35 mouse cellular contexts compared by ENCODE assay signal in genomic region chr7:73661901-73662300, GRCm38 (mm10).
"Had no signal": no experiment of that assay in that cellular context is flagged by ENCODE, and none has a peak within 500 bp of the region (broad histone marks: within the 10 kb centered on the region; RNA-seq: fewer than 3 reads in every experiment).

No protein-coding gene starts in this region.

- H3K4me3 ChIP-seq: heart, embryonic 10.5 days; heart, embryonic 12.5 days; heart, embryonic 13.5 days; heart, embryonic 15.5 days; hindbrain, embryonic 10.5 days; hindbrain, embryonic 12.5 days; hindbrain, embryonic 13.5 days; hindbrain, embryonic 15.5 days; intestine, embryonic 15.5 days; kidney, embryonic 15.5 days; layer of hippocampus, adult 2 months had no signal

- ATAC-seq: hindbrain, embryonic 16.5 days; hindbrain, postnatal 0 days; inflammation-experienced regulatory T-cells, adult 6 months; intestine, embryonic 15.5 days; intestine, embryonic 16.5 days; intestine, postnatal 0 days had no signal

- H3K9ac ChIP-seq: heart, embryonic 12.5 days; heart, embryonic 13.5 days; heart, embryonic 15.5 days; hindbrain, embryonic 12.5 days; hindbrain, embryonic 13.5 days; hindbrain, embryonic 14.5 days; hindbrain, embryonic 15.5 days; intestine, embryonic 15.5 days; kidney, embryonic 15.5 days had no signal

- H3K27ac ChIP-seq: heart, embryonic 10.5 days; heart, embryonic 13.5 days; heart, embryonic 15.5 days; hindbrain, embryonic 10.5 days; hindbrain, embryonic 12.5 days; hindbrain, embryonic 13.5 days; hindbrain, embryonic 14.5 days; hindbrain, embryonic 15.5 days; hindbrain, postnatal 0 days; intestine, embryonic 15.5 days; kidney, embryonic 15.5 days; kidney, postnatal 0 days; layer of hippocampus, adult 2 months had no signal

- H3K9me3 ChIP-seq: heart, embryonic 10.5 days; heart, embryonic 12.5 days; heart, embryonic 13.5 days; heart, embryonic 15.5 days; hindbrain, embryonic 10.5 days; hindbrain, embryonic 12.5 days; hindbrain, embryonic 13.5 days; hindbrain, embryonic 15.5 days; intestine, embryonic 15.5 days; kidney, embryonic 15.5 days had no signal

- H3K4me2 ChIP-seq: heart, embryonic 11.5 days; heart, embryonic 12.5 days; heart, embryonic 13.5 days; heart, embryonic 15.5 days; hindbrain, embryonic 12.5 days; hindbrain, embryonic 13.5 days; hindbrain, embryonic 14.5 days; hindbrain, embryonic 15.5 days; intestine, embryonic 15.5 days; kidney, embryonic 15.5 days had no signal

- H3K27me3 ChIP-seq: heart, embryonic 12.5 days; heart, embryonic 15.5 days; hindbrain, embryonic 12.5 days; hindbrain, embryonic 13.5 days; hindbrain, embryonic 15.5 days; intestine, embryonic 15.5 days; kidney, embryonic 15.5 days had no signal

- H3K36me3 ChIP-seq: heart, embryonic 10.5 days; heart, embryonic 12.5 days; heart, embryonic 13.5 days; heart, embryonic 15.5 days; hindbrain, embryonic 10.5 days; hindbrain, embryonic 12.5 days; hindbrain, embryonic 13.5 days; hindbrain, embryonic 15.5 days; intestine, embryonic 15.5 days; kidney, embryonic 15.5 days had no signal

- H3K4me1 ChIP-seq: hindbrain, embryonic 12.5 days; hindbrain, embryonic 13.5 days; hindbrain, embryonic 15.5 days had no signal

- DNase-seq: heart, postnatal 10 days; heart, postnatal 14 days; heart, postnatal 36 days; heart, postnatal 4 days; kidney, adult 11 months; kidney, adult 18-20 months; kidney, adult 2 months; kidney, adult 8-10 months; kidney, adult 9 months; kidney, postnatal 10 days; kidney, postnatal 14 days; kidney, postnatal 25 days; kidney, postnatal 36 days; kidney, postnatal 4 days; layer of hippocampus, adult 9-11 months; layer of hippocampus, postnatal 36 days had no signal
